Comparison of ENCODE assay signal across 14 mouse cellular contexts in genomic region chr8:49712371-49712770, GRCm38 (mm10).
A peak's percentile ranks its signal among the peaks of the same experiment; 100 is the strongest.
DNase-seq lines count a peak whose midpoint lies in the region.
"Had no signal": no experiment of that assay in that cellular context is flagged by ENCODE, and none has a peak within 500 bp of the region (broad histone marks: within the 10 kb centered on the region; RNA-seq: fewer than 3 reads in every experiment).

No protein-coding gene starts in this region.

- peak; percentile 1 for DNase-seq in adrenal gland, postnatal 25 days
- no peak for DNase-seq in adrenal gland, adult 2 months
- peak; percentile 3 to 4 for DNase-seq in layer of hippocampus, adult 8-10 months (ENCODE audit: low spot score in 2 of 2)
- DNase-seq in layer of hippocampus, postnatal 14 days (ENCODE audit: low spot score in 2 of 2), result no peak
- peak; percentile 10 for DNase-seq in right cerebral cortex, postnatal 25 days
- no peak for DNase-seq in right cerebral cortex, postnatal 36 days (ENCODE audit: low spot score in 2 of 2)
- no peak for DNase-seq in frontal cortex, postnatal 14 days (ENCODE audit: low spot score in 2 of 2)
- no peak for DNase-seq in thymus, postnatal 36 days
- DNase-seq: adrenal gland, postnatal 10 days; gastrocnemius, postnatal 36 days; heart, postnatal 4 days; kidney, adult 11 months; kidney, postnatal 25 days; thymus, postnatal 25 days had no signal

Comparison
In these comparisons a context has a peak if more than half of its experiments do, and no peak if none do; other contexts are left out.
1. DNase-seq: peak in adrenal gland, postnatal 25 days (single experiment), layer of hippocampus, adult 8-10 months (2 of 2) and right cerebral cortex, postnatal 25 days (single experiment); none in adrenal gland, adult 2 months (single experiment), layer of hippocampus, postnatal 14 days (0 of 2), right cerebral cortex, postnatal 36 days (0 of 2), frontal cortex, postnatal 14 days (0 of 2) and thymus, postnatal 36 days (0 of 2).